Mouse (Mus musculus) E14TG2a.4 (cell line): ENCODE measurements around the gene Ada.

Experiments used
- CTCF ChIP-seq: conservative IDR thresholded peaks from 2 replicates; pipeline ENCODE4 v1.5.1; 2014; ENCODE audit warnings: low read length
- NANOG ChIP-seq: IDR thresholded peaks from 2 replicates; pipeline ENCODE4 v1.6.1; 2014; ENCODE audit warnings: borderline replicate concordance, low read length, mixed read lengths

DNA sequence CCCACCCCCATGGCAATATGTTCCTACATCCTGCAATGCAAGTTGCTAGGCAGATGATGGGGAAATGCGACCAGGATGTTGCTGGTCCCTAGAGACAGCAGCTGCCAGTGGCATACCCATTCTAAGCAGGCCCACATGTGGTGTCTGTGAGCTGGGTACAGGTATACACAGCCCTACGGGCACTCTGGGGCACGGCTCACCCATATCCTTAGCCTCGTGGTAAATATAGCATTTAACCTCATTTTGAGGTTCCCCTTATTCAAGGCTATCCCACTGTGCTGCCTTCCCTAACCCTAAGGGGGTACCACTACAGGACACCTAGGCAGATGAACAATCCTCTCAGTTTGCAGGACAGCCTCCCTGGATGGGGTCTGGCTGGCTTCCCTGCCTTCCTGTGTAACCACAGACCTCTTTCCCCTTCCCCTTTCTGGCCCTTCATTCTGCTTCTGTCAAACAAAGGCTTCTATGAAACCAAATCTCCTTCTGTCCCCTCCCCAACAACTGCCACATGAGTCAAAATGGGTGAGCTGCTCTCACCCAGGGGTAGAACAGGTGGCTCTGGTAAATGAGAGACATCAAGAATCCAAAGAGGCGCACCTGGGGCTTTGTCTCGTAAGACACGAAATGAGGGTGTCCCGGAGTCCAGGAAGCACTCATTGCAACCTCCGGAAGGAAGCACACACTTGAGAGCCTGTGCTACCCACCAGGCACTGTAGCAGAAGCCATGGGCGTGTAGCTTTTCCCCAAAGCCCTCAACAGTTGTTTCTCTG is 5.1 kb downstream of the Ada start:
- TF ChIP-seq CTCF = no peak
- no peak for TF ChIP-seq NANOG
